Mouse (Mus musculus) heart, embryonic 15.5 days (tissue): ENCODE results near the gene Bex6. TPM values are rescaled to one million over a fixed set of nuclear protein-coding genes. Genes with fewer than 3 reads are reported as not detected.
"Not testable (repeated sequence)": the region's sequence is repeated elsewhere in the genome, so short reads cannot be mapped to it uniquely, and the experiment has no call there.

Source experiments
- ATAC-seq: fragments of 200-750 bp; cut with Nextera tagmentation; replicated peaks from 2 replicates; pipeline ENCODE4 v1.8.0; 2017; ENCODE audit warnings: low read depth, moderate TSS enrichment; ENCODE audit not compliant: insufficient number of reproducible peaks, insufficient read depth, low FRiP score
- H3K27ac ChIP-seq: fragments of 300-500 bp; sonication (generic); 2 replicates; pipeline ENCODE4 v1.5.1; 2015; ENCODE audit warnings: mild to moderate bottlenecking, inconsistent platforms
- H3K27me3 ChIP-seq: fragments of 300-500 bp; sonication (generic); 2 replicates; pipeline ENCODE4 v1.6.1; 2015; ENCODE audit warnings: inconsistent platforms
- H3K36me3 ChIP-seq: fragments of 300-500 bp; sonication (generic); 2 replicates; pipeline ENCODE4 v1.6.1; 2015; ENCODE audit warnings: mild to moderate bottlenecking, inconsistent platforms
- H3K4me1 ChIP-seq: fragments of 300-500 bp; sonication (generic); replicated peaks from 2 replicates; pipeline ENCODE4 v1.6.1; 2015; ENCODE audit warnings: inconsistent platforms
- H3K4me2 ChIP-seq: fragments of 300-500 bp; sonication (generic); 2 replicates; pipeline ENCODE4 v1.6.1; 2015; ENCODE audit warnings: inconsistent platforms, mild to moderate bottlenecking, moderate library complexity
- H3K4me3 ChIP-seq: fragments of 300-500 bp; sonication (generic); 2 replicates; pipeline ENCODE4 v1.5.1; 2015; ENCODE audit warnings: mild to moderate bottlenecking, inconsistent platforms
- H3K9ac ChIP-seq: fragments of 300-500 bp; sonication (generic); 2 replicates; pipeline ENCODE4 v1.6.1; 2015; ENCODE audit warnings: mild to moderate bottlenecking, inconsistent platforms
- H3K9me3 ChIP-seq: fragments of 300-500 bp; sonication (generic); replicated peaks from 2 replicates; pipeline ENCODE4 v1.6.1; 2016; ENCODE audit warnings: inconsistent platforms
- WGBS: fragments of 180-500 bp; shearing (Covaris S2); methylation state at CpG from one replicate; pipeline ENCODE4 v1.1.7; 2015; ENCODE audit warnings: mixed read lengths; 5-methylcytosine and 5-hydroxymethylcytosine counted together
- polyA plus RNA-seq: library from polyadenylated mRNA; unstranded; fragments of >200 nt; fragmentation: Nextera tagmentation; extraction: Ambion mirVana; gene quantifications from 2 replicates; pipeline ENCODE4 v1.2.1, GENCODE M21; 2015

The Bex6 gene
- polyA plus RNA-seq, 1 experiment from 2014 or later = not detected

- no peaks in the 10 kb centered on the region for H3K27me3 ChIP-seq
- H3K9me3 ChIP-seq = peaks cover 4% of the 10 kb centered on the region; the same call in 1 of the 2 replicates
- peaks cover 7% of the 10 kb centered on the region for H3K4me1 ChIP-seq
- 52% methylated on average over 17 of the region's 17 CpGs for WGBS
- H3K36me3 ChIP-seq = no peaks in the 10 kb centered on the region
- peak overlapping the region; percentile 16; the same call in 1 of the 2 replicates for H3K4me3 ChIP-seq
- no peak for ATAC-seq
- no peak overlapping the region for H3K9ac ChIP-seq
- peak overlapping the region; percentile 55; the same call in 1 of the 2 replicates for H3K27ac ChIP-seq
- peak overlapping the region; percentile 33; the same call in 1 of the 2 replicates for H3K4me2 ChIP-seq
Measured at GRCm38 (mm10) chr16:32214804-32215576, 35.4 kb downstream of the Bex6 start.

- H3K9ac ChIP-seq = no peak overlapping the region
- H3K36me3 ChIP-seq = no peaks in the 10 kb centered on the region
- 76% methylated on average over 4 of the region's 4 CpGs for WGBS
- ATAC-seq = no peak
- no peak overlapping the region for H3K4me2 ChIP-seq
- no peak overlapping the region for H3K27ac ChIP-seq
- no peaks in the 10 kb centered on the region for H3K9me3 ChIP-seq
- H3K4me3 ChIP-seq = no peak overlapping the region
- no peaks in the 10 kb centered on the region for H3K4me1 ChIP-seq
- H3K27me3 ChIP-seq = no peaks in the 10 kb centered on the region
Measured at GRCm38 (mm10) chr16:32221803-32222202, 42.2 kb downstream of the Bex6 start.

GRCm38 (mm10) chr16:32222399-32222798 is 42.8 kb downstream of the Bex6 start:
- Histone ChIP-seq H3K9ac (no peak overlapping the region), H3K4me1 (no peaks in the 10 kb centered on the region), H3K9me3 (no peaks in the 10 kb centered on the region), H3K4me3 (no peak overlapping the region), H3K27ac (no peak overlapping the region), H3K4me2 (no peak overlapping the region), H3K36me3 (no peaks in the 10 kb centered on the region), H3K27me3 (no peaks in the 10 kb centered on the region)
- ATAC-seq = no peak

- H3K4me3 ChIP-seq, H3K9me3 ChIP-seq, H3K4me1 ChIP-seq, H3K9ac ChIP-seq, H3K27ac ChIP-seq, H3K4me2 ChIP-seq, H3K27me3 ChIP-seq, ATAC-seq: not testable (repeated sequence)
- H3K36me3 ChIP-seq = peaks cover 27% of the 10 kb centered on the region
- WGBS = 38% methylated on average over 3 of the region's 3 CpGs
Measured at GRCm38 (mm10) chr16:32232050-32232449, 52.4 kb downstream of the Bex6 start.

Other genes starting within 250 kb of the Bex6 start
- gene Pigz, start 246.0 kb upstream of the Bex6 start, polyA plus RNA-seq = 0.68 and 0.73 TPM in 2 replicates
- 104 and 106 TPM in 2 replicates for gene 0610012G03Rik, start 231.3 kb upstream of the Bex6 start, polyA plus RNA-seq
- 65.8 and 66.4 TPM in 2 replicates for gene Ncbp2, start 231.3 kb upstream of the Bex6 start, polyA plus RNA-seq
- gene Senp5, start 176.5 kb upstream of the Bex6 start, polyA plus RNA-seq = 9.9 and 10.9 TPM in 2 replicates
- gene Pak2, start 100.5 kb upstream of the Bex6 start, polyA plus RNA-seq = 21.8 and 23.8 TPM in 2 replicates
- gene Pigx, start 80.1 kb upstream of the Bex6 start, polyA plus RNA-seq = 60.1 and 64.3 TPM in 2 replicates
- 19.1 and 19.2 TPM in 2 replicates for gene Cep19, start 80.0 kb upstream of the Bex6 start, polyA plus RNA-seq
- 7.6 and 18.4 TPM in 2 replicates for gene Nrros, start 14.2 kb upstream of the Bex6 start, polyA plus RNA-seq
- gene Fbxo45, start 67.3 kb downstream of the Bex6 start, polyA plus RNA-seq = 8.7 and 11.0 TPM in 2 replicates
- 9.5 and 10.6 TPM in 2 replicates for gene Wdr53, start 67.4 kb downstream of the Bex6 start, polyA plus RNA-seq
- 0.16 and 0.29 TPM in 2 replicates for gene Smco1, start 91.6 kb downstream of the Bex6 start, polyA plus RNA-seq
- 18.6 and 21.4 TPM in 2 replicates for gene Rnf168, start 97.6 kb downstream of the Bex6 start, polyA plus RNA-seq
- 16.6 and 17.8 TPM in 2 replicates for gene Ubxn7, start 152.4 kb downstream of the Bex6 start, polyA plus RNA-seq
- gene Tm4sf19, start 220.7 kb downstream of the Bex6 start, polyA plus RNA-seq = 0.22 TPM in 1 of 2 replicates, not detected in the other
- 21.1 and 22.5 TPM in 2 replicates for gene Tctex1d2, start 239.9 kb downstream of the Bex6 start, polyA plus RNA-seq